Mouse (Mus musculus): ENCODE measurements at regions not wholly inside any gene's neighbourhood (a gene's known extent, or its start where the extent isn't known, plus 50 kb on each side); places are given as distances from the start of the nearest gene placed in this dataset.

- TF ChIP-seq HCFC1 (IDR thresholded peaks at IDR 0.05; ENCODE audit: borderline replicate concordance, insufficient read depth, low read length) = no peak
- TF ChIP-seq MAFK (IDR thresholded peaks at IDR 0.05; ENCODE audit: insufficient read depth, low read depth, low read length) = no peak
- no peak for TF ChIP-seq CHD2 (IDR thresholded peaks at IDR 0.05; ENCODE audit: low read depth, low read length)
- no peak for TF ChIP-seq ZNF384 (IDR thresholded peaks at IDR 0.05; ENCODE audit: low read depth, low read length)
- TF ChIP-seq ZC3H11A (IDR thresholded peaks at IDR 0.05; ENCODE audit: borderline replicate concordance, low read depth, low read length) = no peak
Observed at GRCm38 (mm10) chr13:26509841-26510240, 260.1 kb downstream of the Hdgfl1 start.
